Mouse (Mus musculus) lung, embryonic 16.5 days (tissue): ENCODE measurements around the gene Scn10a. TPM values are rescaled to one million over a fixed set of nuclear protein-coding genes. Genes with fewer than 3 reads are reported as not detected.

ENCODE experiments used
- ATAC-seq: fragments of 200-750 bp; cut with Nextera tagmentation; 2 replicates; pipeline ENCODE4 v1.8.0; 2017; ENCODE audit warnings: low read depth, mild to moderate bottlenecking, moderate library complexity
- H3K27ac ChIP-seq: fragments of 300-500 bp; sonication (generic); 2 replicates; pipeline ENCODE4 v1.5.1; 2014; ENCODE audit warnings: mild to moderate bottlenecking, control low read depth, low read length
- H3K27me3 ChIP-seq: fragments of 300-500 bp; sonication (generic); 2 replicates; pipeline ENCODE4 v1.6.1; 2014; ENCODE audit warnings: low read depth, low read length, mixed read lengths; ENCODE audit not compliant: control insufficient read depth, insufficient read depth
- H3K36me3 ChIP-seq: fragments of 300-500 bp; sonication (generic); 2 replicates; pipeline ENCODE4 v1.6.1; 2014; ENCODE audit warnings: low read length; ENCODE audit not compliant: control insufficient read depth, insufficient read depth
- H3K4me1 ChIP-seq: fragments of 300-500 bp; sonication (generic); replicated peaks from 2 replicates; pipeline ENCODE4 v1.6.1; 2014; ENCODE audit warnings: low read length, mixed read lengths; ENCODE audit not compliant: control insufficient read depth, insufficient read depth
- H3K4me2 ChIP-seq: fragments of 300-500 bp; sonication (generic); 2 replicates; pipeline ENCODE4 v1.6.1; 2014; ENCODE audit warnings: low read depth, low read length, control low read depth
- H3K4me3 ChIP-seq: fragments of 300-500 bp; sonication (generic); 2 replicates; pipeline ENCODE4 v1.5.1; 2014; ENCODE audit warnings: mild to moderate bottlenecking, low read length, control low read depth
- H3K9ac ChIP-seq: fragments of 300-500 bp; sonication (generic); 2 replicates; pipeline ENCODE4 v1.6.1; 2014; ENCODE audit warnings: low read length, control low read depth
- H3K9me3 ChIP-seq: fragments of 300-500 bp; sonication (generic); 2 replicates; pipeline ENCODE4 v1.6.1; 2016; ENCODE audit warnings: low read length; ENCODE audit not compliant: control insufficient read depth
- WGBS: fragments of 180-500 bp; shearing (Covaris S2); extraction: QIAGEN DNeasy Blood & Tissue Kit; methylation state at CpG from one replicate; pipeline ENCODE4 v1.1.7; 2014; 5-methylcytosine and 5-hydroxymethylcytosine counted together
- polyA plus RNA-seq: library from polyadenylated mRNA; unstranded; fragments of >200 nt; fragmentation: Nextera tagmentation; extraction: Ambion mirVana; gene quantifications from 2 replicates; pipeline ENCODE4 v1.2.1, GENCODE M21; 2015

Scn10a gene
- polyA plus RNA-seq, 1 experiment from 2014 or later: 0.06 TPM

DNA sequence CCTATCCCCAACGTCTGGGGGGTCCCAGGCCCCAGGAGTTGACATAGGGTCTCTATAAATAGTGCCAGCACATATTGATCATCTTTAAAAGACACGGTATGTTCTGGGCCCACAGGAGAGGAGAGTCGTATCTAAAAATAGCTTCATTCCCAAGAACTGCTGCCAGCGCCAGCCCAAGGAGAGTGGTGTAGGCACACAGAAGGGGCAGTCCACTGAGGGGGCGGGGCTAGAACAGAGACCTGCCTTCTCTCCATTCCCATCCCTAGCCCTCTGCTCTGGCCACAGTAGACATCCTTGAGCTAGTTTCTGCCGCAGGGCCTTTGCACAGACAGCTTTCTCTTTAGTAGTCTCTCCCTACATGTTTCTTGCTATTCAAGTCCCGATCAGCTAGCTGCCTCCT is 144.8 kb downstream of the Scn10a start:
- 65% methylated on average over 7 of the region's 7 CpGs for WGBS
- peaks cover 5% of the 10 kb centered on the region for H3K4me1 ChIP-seq
- H3K4me3 ChIP-seq: no peak overlapping the region
- no peak overlapping the region for H3K27ac ChIP-seq
- no peaks in the 10 kb centered on the region for H3K36me3 ChIP-seq
- ATAC-seq: no peak
- no peak overlapping the region for H3K9ac ChIP-seq
- H3K4me2 ChIP-seq: no peak overlapping the region
- peaks cover 70% of the 10 kb centered on the region for H3K27me3 ChIP-seq
- H3K9me3 ChIP-seq: no peaks in the 10 kb centered on the region

DNA sequence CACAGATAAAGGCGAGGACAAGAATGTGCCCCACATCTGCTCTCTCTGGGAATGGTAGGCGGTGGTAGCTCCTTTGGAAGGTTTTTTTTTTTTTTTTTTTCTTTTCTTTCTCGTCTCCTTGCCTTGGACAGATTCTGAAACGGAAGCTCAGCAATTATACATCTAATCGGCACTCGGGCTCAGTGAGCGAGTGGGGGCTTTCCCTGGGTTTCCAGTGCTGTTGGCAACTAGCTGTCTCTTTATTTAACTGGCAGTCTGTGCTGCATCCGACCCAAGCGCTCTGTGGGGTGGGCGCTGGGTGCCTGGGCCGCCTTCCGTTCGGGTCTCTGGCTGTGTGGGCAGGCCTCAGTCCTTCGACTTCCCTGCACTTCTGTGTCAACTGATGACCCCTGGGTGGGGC is 146.1 kb downstream of the Scn10a start:
- H3K36me3 ChIP-seq: no peaks in the 10 kb centered on the region
- no peak overlapping the region for H3K4me2 ChIP-seq
- WGBS: 50% methylated on average over 14 of the region's 14 CpGs
- H3K9me3 ChIP-seq: no peaks in the 10 kb centered on the region
- H3K9ac ChIP-seq: no peak overlapping the region
- H3K27ac ChIP-seq: no peak overlapping the region
- no peak for ATAC-seq
- H3K4me1 ChIP-seq: no peaks in the 10 kb centered on the region
- H3K4me3 ChIP-seq: no peak overlapping the region
- peaks cover 57% of the 10 kb centered on the region for H3K27me3 ChIP-seq

DNA sequence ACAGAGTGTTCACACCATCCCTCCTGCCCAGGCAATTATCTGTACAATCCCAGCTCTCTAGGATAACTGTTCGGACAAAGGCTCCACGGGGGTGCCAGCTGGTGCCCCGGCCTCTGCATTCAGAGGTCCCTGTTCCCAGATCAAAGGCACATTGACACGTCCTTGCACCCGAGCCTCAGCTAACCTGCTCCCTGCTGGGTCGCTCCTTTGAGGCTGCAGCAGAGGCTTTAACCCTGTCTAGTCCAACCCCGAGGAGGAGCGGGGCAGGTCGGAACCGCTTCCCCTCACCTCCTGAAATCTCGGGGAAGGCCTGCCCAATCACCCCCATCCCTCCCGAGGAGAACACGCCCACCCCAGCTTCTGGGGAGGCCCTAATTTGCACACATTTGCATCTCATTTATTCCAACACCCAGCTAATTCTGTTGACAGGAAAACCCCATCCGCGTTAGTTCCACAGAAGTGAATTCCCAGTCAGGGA is 147.7 kb downstream of the Scn10a start:
- no peak overlapping the region for H3K4me2 ChIP-seq
- no peak overlapping the region for H3K9ac ChIP-seq
- H3K9me3 ChIP-seq: no peaks in the 10 kb centered on the region
- H3K4me1 ChIP-seq: no peaks in the 10 kb centered on the region
- WGBS: 7% methylated on average over 15 of the region's 15 CpGs
- no peak overlapping the region for H3K27ac ChIP-seq
- no peak for ATAC-seq
- no peaks in the 10 kb centered on the region for H3K36me3 ChIP-seq
- H3K27me3 ChIP-seq: peaks cover 42% of the 10 kb centered on the region
- H3K4me3 ChIP-seq: no peak overlapping the region

DNA sequence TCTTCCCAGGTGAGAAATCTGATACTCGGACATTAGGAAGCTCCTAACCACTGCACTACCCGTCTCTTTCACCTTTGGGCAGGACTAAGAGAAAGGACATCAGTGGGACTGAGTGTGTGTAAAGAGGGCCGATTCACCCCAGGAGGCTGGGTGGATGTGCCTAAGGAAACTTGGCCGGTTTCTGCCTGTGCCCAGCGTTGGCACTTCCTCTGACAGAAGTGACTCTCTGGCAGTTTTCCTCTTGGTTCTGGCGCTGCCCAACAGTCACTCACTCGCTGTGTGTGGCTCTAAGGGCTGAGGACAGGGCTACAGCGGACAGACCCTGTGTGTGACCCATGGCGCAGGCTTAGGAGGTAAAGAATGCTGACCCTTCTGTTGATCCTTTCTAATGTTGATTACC is 148.5 kb downstream of the Scn10a start:
- Histone ChIP-seq H3K36me3 (no peaks in the 10 kb centered on the region), H3K27me3 (peaks cover 35% of the 10 kb centered on the region), H3K27ac (no peak overlapping the region), H3K4me2 (no peak overlapping the region), H3K4me1 (0 out of 2 replicates have a peak, but pooled peaks cover 2% of the 10 kb centered on the region), H3K4me3 (no peak overlapping the region), H3K9me3 (no peaks in the 10 kb centered on the region), H3K9ac (no peak overlapping the region)
- 22% methylated on average over 9 of the region's 9 CpGs for WGBS
- ATAC-seq: no peak

DNA sequence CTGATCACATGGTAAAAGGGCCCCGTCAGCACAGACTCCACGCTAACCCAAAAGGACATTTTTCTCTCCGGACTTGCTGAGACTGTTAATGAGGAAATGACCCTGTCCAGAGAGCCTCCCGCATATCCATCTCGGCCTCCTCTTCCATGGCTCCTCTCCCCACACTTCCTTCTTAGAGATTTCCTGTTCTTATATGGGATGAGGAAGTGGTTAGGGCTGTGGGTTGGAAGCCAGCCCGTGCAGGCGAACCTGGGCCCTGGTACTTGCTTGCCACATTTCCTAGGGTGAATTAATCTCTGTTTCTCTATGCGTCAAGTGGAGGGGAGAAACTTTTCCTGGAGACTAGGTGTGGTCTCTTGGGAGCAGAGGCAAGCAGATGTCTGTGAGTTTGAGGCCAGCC is 150.4 kb downstream of the Scn10a start:
- Histone ChIP-seq H3K4me1 (0 out of 2 replicates have a peak, but pooled peaks cover 2% of the 10 kb centered on the region), H3K9me3 (no peaks in the 10 kb centered on the region), H3K27ac (no peak overlapping the region), H3K36me3 (no peaks in the 10 kb centered on the region), H3K27me3 (peaks cover 25% of the 10 kb centered on the region), H3K4me3 (no peak overlapping the region), H3K4me2 (no peak overlapping the region), H3K9ac (no peak overlapping the region)
- ATAC-seq: no peak
- WGBS: 65% methylated on average over 8 of the region's 8 CpGs

DNA sequence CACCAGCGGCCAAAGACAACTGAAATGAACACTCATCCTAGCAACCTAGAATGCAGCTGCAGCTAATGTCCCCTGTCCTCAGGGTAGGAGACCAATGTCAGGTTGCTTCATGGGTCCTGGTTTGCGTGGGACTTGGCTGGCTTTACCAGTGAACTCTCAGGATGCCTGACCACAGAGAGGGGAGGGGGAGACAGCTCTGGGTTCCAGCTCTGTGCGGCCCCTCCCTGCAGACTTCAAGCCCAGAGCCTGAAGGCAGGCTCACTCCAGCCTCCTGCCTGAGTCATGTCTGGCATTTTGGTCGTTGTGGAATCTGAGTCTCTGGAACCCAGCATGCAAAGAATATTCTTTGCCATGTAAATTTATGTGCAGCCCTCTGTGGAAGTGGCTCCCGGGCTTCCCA is 151.3 kb downstream of the Scn10a start:
- WGBS: 86% methylated on average over 5 of the region's 5 CpGs
- Histone ChIP-seq H3K36me3 (no peaks in the 10 kb centered on the region), H3K9ac (no peak overlapping the region), H3K9me3 (no peaks in the 10 kb centered on the region), H3K27me3 (peaks cover 25% of the 10 kb centered on the region), H3K4me2 (no peak overlapping the region), H3K4me1 (0 out of 2 replicates have a peak, but pooled peaks cover 2% of the 10 kb centered on the region), H3K4me3 (no peak overlapping the region), H3K27ac (no peak overlapping the region)
- ATAC-seq: no peak

DNA sequence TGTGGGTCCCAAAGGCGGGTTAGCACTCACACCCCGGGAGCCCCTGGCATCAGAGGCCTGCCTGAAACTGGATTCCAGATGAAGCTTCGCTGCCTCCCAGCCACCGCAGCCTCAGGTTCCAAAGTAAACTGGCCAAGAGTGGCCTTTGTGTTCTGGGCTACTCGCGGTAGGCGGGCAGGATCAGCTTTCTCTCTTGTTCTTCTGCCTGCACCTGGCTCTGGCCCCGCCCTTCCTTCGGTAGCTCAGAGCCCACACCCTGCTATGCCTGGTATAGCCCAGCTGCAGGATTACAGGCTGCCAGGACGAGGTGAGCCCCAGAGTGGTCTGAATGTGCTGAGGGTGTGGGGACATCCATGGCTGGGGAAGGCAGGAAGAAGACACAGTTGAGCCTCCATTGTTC is 152.9 kb downstream of the Scn10a start:
- ATAC-seq: peak; percentile 55; the same call in 1 of the 2 replicates
- Histone ChIP-seq H3K9ac (no peak overlapping the region), H3K27ac (no peak overlapping the region), H3K36me3 (no peaks in the 10 kb centered on the region), H3K4me3 (no peak overlapping the region), H3K9me3 (no peaks in the 10 kb centered on the region), H3K27me3 (peaks cover 10% of the 10 kb centered on the region), H3K4me2 (no peak overlapping the region), H3K4me1 (0 out of 2 replicates have a peak, but pooled peaks cover 2% of the 10 kb centered on the region)
- 15% methylated on average over 10 of the region's 10 CpGs for WGBS

DNA sequence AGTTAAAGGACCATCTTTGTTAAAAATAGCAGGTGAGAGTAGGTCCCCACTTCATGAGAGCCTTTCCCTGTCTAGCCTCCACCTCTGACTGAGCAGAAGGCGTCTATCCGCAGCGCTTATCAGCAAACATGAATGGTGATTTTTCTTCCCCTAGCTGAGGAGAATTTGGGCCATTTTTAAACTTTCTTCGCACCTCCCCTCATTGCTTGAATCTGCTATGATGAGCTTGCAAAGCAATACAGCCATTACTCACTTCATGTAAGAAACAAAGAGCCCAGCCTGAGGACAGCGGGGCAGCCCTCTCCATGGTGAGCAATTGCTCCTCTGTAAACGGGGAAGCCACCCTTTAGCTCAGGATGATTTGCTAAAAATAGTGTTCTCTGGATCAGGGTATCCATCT is 154.3 kb downstream of the Scn10a start:
- H3K9ac ChIP-seq: no peak overlapping the region
- ATAC-seq: no peak
- H3K4me1 ChIP-seq: peaks cover 6% of the 10 kb centered on the region
- no peak overlapping the region for H3K4me3 ChIP-seq
- H3K27ac ChIP-seq: no peak overlapping the region
- 59% methylated on average over 6 of the region's 6 CpGs for WGBS
- no peaks in the 10 kb centered on the region; the same call in 1 of the 2 replicates for H3K27me3 ChIP-seq
- no peaks in the 10 kb centered on the region for H3K36me3 ChIP-seq
- no peak overlapping the region for H3K4me2 ChIP-seq
- H3K9me3 ChIP-seq: no peaks in the 10 kb centered on the region

DNA sequence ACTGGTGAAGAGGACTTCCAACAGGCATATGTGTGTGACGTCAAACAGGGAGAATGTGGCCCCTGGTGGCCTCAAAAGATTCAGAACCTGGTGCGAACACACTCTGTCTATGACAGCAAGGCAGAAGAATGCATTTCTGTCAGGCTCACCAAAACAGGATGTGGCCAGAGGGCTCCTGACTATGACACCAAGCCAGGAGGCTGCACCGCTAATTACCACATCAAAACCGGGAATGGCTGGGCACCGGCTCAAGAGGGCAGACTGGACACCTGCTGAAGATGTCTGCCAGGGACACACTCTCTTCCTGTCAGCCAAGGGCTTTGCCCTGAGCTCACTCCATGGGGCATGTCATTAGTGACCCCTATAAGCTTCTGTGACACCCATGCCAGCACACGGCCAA is 155.5 kb downstream of the Scn10a start:
- Histone ChIP-seq H3K27ac (no peak overlapping the region), H3K4me1 (peaks cover 12% of the 10 kb centered on the region), H3K27me3 (no peaks in the 10 kb centered on the region; the same call in 1 of the 2 replicates), H3K9me3 (no peaks in the 10 kb centered on the region), H3K36me3 (no peaks in the 10 kb centered on the region), H3K4me2 (no peak overlapping the region), H3K9ac (no peak overlapping the region), H3K4me3 (no peak overlapping the region)
- ATAC-seq: no peak
- 56% methylated on average over 6 of the region's 6 CpGs for WGBS

DNA sequence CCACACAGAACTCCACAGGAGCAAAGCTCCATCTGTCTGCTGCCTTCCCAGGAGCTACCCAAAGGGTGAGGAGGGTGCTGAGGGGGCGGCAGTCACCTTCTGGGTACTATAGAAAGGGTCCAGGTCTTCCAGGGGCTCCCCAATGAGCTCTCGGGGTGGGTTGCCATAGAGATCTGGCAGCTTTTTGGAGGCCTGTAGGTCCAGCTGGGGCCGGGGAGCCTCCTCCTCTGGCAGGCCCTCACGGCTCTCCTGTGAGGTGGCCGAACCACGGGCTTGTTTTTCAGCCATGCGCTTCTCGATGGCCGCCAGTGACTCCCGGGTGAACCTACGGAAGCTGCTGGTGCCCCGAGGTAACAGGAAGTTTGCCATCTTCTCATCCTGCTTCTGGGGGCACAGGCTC is 156.9 kb downstream of the Scn10a start:
- Histone ChIP-seq H3K9ac (no peak overlapping the region), H3K36me3 (no peaks in the 10 kb centered on the region), H3K27me3 (no peaks in the 10 kb centered on the region), H3K4me2 (no peak overlapping the region), H3K9me3 (no peaks in the 10 kb centered on the region), H3K4me1 (peaks cover 12% of the 10 kb centered on the region), H3K27ac (no peak overlapping the region), H3K4me3 (no peak overlapping the region)
- 61% methylated on average over 12 of the region's 12 CpGs for WGBS
- ATAC-seq: no peak
